Mouse (Mus musculus) heart, embryonic 11.5 days (tissue): ENCODE data around the gene Gm45521. TPM values are rescaled to one million over a fixed set of nuclear protein-coding genes. Genes with fewer than 3 reads are reported as not detected.

Experiments
- ATAC-seq: fragments of 200-750 bp; cut with Nextera tagmentation; replicated peaks from 2 replicates; pipeline ENCODE4 v1.8.0; 2017; ENCODE audit warnings: moderate library complexity; ENCODE audit not compliant: insufficient number of reproducible peaks, low FRiP score, low TSS enrichment
- H3K27ac ChIP-seq: fragments of 300-500 bp; sonication (generic); 2 replicates; pipeline ENCODE4 v1.5.1; 2014; ENCODE audit warnings: mild to moderate bottlenecking, low read depth, low read length
- H3K27me3 ChIP-seq: fragments of 300-500 bp; sonication (generic); 2 replicates; pipeline ENCODE4 v1.6.1; 2014; ENCODE audit warnings: mild to moderate bottlenecking, low read length, mixed read lengths; ENCODE audit not compliant: control insufficient read depth, insufficient read depth
- H3K36me3 ChIP-seq: fragments of 300-500 bp; sonication (generic); 2 replicates; pipeline ENCODE4 v1.6.1; 2014; ENCODE audit warnings: mild to moderate bottlenecking, low read length, moderate library complexity, mixed read lengths; ENCODE audit not compliant: control insufficient read depth, insufficient read depth
- H3K4me1 ChIP-seq: fragments of 300-500 bp; sonication (generic); 2 replicates; pipeline ENCODE4 v1.6.1; 2014; ENCODE audit warnings: low read length; ENCODE audit not compliant: control insufficient read depth, insufficient read depth
- H3K4me2 ChIP-seq: fragments of 300-500 bp; sonication (generic); 2 replicates; pipeline ENCODE4 v1.6.1; 2014; ENCODE audit warnings: mild to moderate bottlenecking, moderate library complexity
- H3K4me3 ChIP-seq: fragments of 300-500 bp; sonication (generic); 2 replicates; pipeline ENCODE4 v1.5.1; 2014; ENCODE audit warnings: low read depth, low read length
- H3K9ac ChIP-seq: fragments of 300-500 bp; sonication (generic); 2 replicates; pipeline ENCODE4 v1.6.1; 2014; ENCODE audit warnings: mild to moderate bottlenecking, low read depth, low read length, moderate library complexity
- H3K9me3 ChIP-seq: fragments of 300-500 bp; sonication (generic); replicated peaks from 2 replicates; pipeline ENCODE4 v1.6.1; 2016; ENCODE audit warnings: low read length; ENCODE audit not compliant: control insufficient read depth
- WGBS: fragments of 180-500 bp; shearing (Covaris S2); extraction: QIAGEN DNeasy Blood & Tissue Kit; methylation state at CpG from one replicate; pipeline ENCODE4 v1.1.7; 2014; ENCODE audit not compliant: insufficient replicate concordance; 5-methylcytosine and 5-hydroxymethylcytosine counted together
- polyA plus RNA-seq: library from polyadenylated mRNA; unstranded; fragments of >200 nt; fragmentation: Nextera tagmentation; extraction: Ambion mirVana; gene quantifications from 2 replicates; pipeline ENCODE4 v1.2.1, GENCODE M21; 2014

Gene Gm45521
- polyA plus RNA-seq, 1 experiment from 2014 or later = 0.33 TPM

GRCm38 (mm10) chr14:7943801-7944135 is 13.3 kb upstream of the Gm45521 start:
- Histone ChIP-seq H3K9me3 (no peaks in the 10 kb centered on the region), H3K27ac (no peak overlapping the region), H3K9ac (no peak overlapping the region), H3K4me3 (no peak overlapping the region), H3K36me3 (peaks cover 17% of the 10 kb centered on the region), H3K4me2 (no peak overlapping the region), H3K4me1 (peaks cover 4% of the 10 kb centered on the region; the same call in 1 of the 2 replicates), H3K27me3 (no peaks in the 10 kb centered on the region)
- no peak for ATAC-seq
- 74% methylated on average over 3 of the region's 3 CpGs for WGBS

- WGBS = 55% methylated on average over 8 of the region's 8 CpGs
- Histone ChIP-seq H3K27ac (no peak overlapping the region), H3K4me3 (no peak overlapping the region), H3K9me3 (no peaks in the 10 kb centered on the region), H3K9ac (no peak overlapping the region), H3K36me3 (peaks cover 18% of the 10 kb centered on the region), H3K4me1 (peaks cover 4% of the 10 kb centered on the region; the same call in 1 of the 2 replicates), H3K27me3 (no peaks in the 10 kb centered on the region), H3K4me2 (no peak overlapping the region)
- no peak for ATAC-seq
Measured at GRCm38 (mm10) chr14:7944349-7945039, 12.6 kb upstream of the Gm45521 start.

- Histone ChIP-seq H3K9ac (no peak overlapping the region), H3K9me3 (no peaks in the 10 kb centered on the region), H3K4me2 (no peak overlapping the region), H3K36me3 (peaks cover 15% of the 10 kb centered on the region), H3K27ac (no peak overlapping the region), H3K4me3 (no peak overlapping the region), H3K4me1 (peaks cover 4% of the 10 kb centered on the region; the same call in 1 of the 2 replicates), H3K27me3 (no peaks in the 10 kb centered on the region)
- no peak for ATAC-seq
- 59% methylated on average over 5 of the region's 5 CpGs for WGBS
Measured at GRCm38 (mm10) chr14:7945261-7945660, 11.8 kb upstream of the Gm45521 start.

GRCm38 (mm10) chr14:7951234-7951633 is 5.9 kb upstream of the Gm45521 start:
- WGBS = 89% methylated on average over 9 of the region's 9 CpGs
- Histone ChIP-seq H3K9ac (no peak overlapping the region), H3K4me2 (no peak overlapping the region), H3K4me3 (no peak overlapping the region), H3K4me1 (peaks cover 17% of the 10 kb centered on the region), H3K36me3 (peaks cover 8% of the 10 kb centered on the region; the same call in 1 of the 2 replicates), H3K9me3 (no peaks in the 10 kb centered on the region), H3K27me3 (no peaks in the 10 kb centered on the region), H3K27ac (no peak overlapping the region)
- ATAC-seq = no peak

- Histone ChIP-seq H3K4me3 (no peak overlapping the region), H3K27me3 (no peaks in the 10 kb centered on the region), H3K4me1 (peaks cover 23% of the 10 kb centered on the region), H3K27ac (peak overlapping the region; percentile 82), H3K36me3 (0 out of 2 replicates have a peak, but pooled peaks cover 8% of the 10 kb centered on the region), H3K9ac (peak overlapping the region; percentile 62; the same call in 1 of the 2 replicates), H3K4me2 (peak overlapping the region; percentile 43), H3K9me3 (no peaks in the 10 kb centered on the region)
- peak; percentile 53 for ATAC-seq
- 5% methylated on average over 12 of the region's 12 CpGs for WGBS
Measured at GRCm38 (mm10) chr14:7952610-7953254, 4.4 kb upstream of the Gm45521 start.

- Histone ChIP-seq H3K4me2 (no peak overlapping the region), H3K27ac (no peak overlapping the region)
Measured at GRCm38 (mm10) chr14:7954071-7954471, 3.0 kb upstream of the Gm45521 start.

GRCm38 (mm10) chr14:7956427-7956826 is 661 bp upstream of the Gm45521 start:
- H3K4me2 ChIP-seq = no peak overlapping the region
- no peaks in the 10 kb centered on the region for H3K9me3 ChIP-seq
- no peak overlapping the region for H3K9ac ChIP-seq
- H3K27me3 ChIP-seq = no peaks in the 10 kb centered on the region
- H3K4me1 ChIP-seq = peaks cover 25% of the 10 kb centered on the region
- H3K27ac ChIP-seq = no peak overlapping the region
- WGBS = 70% methylated on average over 10 of the region's 10 CpGs
- no peaks in the 10 kb centered on the region for H3K36me3 ChIP-seq
- H3K4me3 ChIP-seq = no peak overlapping the region
- ATAC-seq = no peak

More at GRCm38 (mm10) chr14:7954071-7954471, 3.0 kb upstream of the Gm45521 start:
- Histone ChIP-seq H3K9me3 (no peaks in the 10 kb centered on the region), H3K4me1 (peaks cover 23% of the 10 kb centered on the region), H3K9ac (no peak overlapping the region), H3K4me3 (no peak overlapping the region), H3K36me3 (0 out of 2 replicates have a peak, but pooled peaks cover 3% of the 10 kb centered on the region), H3K27me3 (no peaks in the 10 kb centered on the region)
- ATAC-seq = no peak
- WGBS = 37% methylated on average over 6 of the region's 6 CpGs

GRCm38 (mm10) chr14:7960616-7961015 is 3.5 kb downstream of the Gm45521 start:
- no peak overlapping the region for H3K27ac ChIP-seq
- H3K27me3 ChIP-seq = no peaks in the 10 kb centered on the region
- H3K36me3 ChIP-seq = no peaks in the 10 kb centered on the region
- no peaks in the 10 kb centered on the region for H3K9me3 ChIP-seq
- H3K4me1 ChIP-seq = peaks cover 9% of the 10 kb centered on the region
- H3K4me3 ChIP-seq = no peak overlapping the region
- H3K4me2 ChIP-seq = no peak overlapping the region
- 49% methylated on average over 11 of the region's 11 CpGs for WGBS
- no peak overlapping the region for H3K9ac ChIP-seq
- no peak for ATAC-seq
